Mouse (Mus musculus): ENCODE measurements at regions not wholly inside any gene's neighbourhood (a gene's known extent, or its start where the extent isn't known, plus 50 kb on each side); places are given as distances from the start of the nearest gene placed in this dataset.
"Not testable (repeated sequence)": the region's sequence is repeated elsewhere in the genome, so short reads cannot be mapped to it uniquely, and the experiment has no call there.

DNA sequence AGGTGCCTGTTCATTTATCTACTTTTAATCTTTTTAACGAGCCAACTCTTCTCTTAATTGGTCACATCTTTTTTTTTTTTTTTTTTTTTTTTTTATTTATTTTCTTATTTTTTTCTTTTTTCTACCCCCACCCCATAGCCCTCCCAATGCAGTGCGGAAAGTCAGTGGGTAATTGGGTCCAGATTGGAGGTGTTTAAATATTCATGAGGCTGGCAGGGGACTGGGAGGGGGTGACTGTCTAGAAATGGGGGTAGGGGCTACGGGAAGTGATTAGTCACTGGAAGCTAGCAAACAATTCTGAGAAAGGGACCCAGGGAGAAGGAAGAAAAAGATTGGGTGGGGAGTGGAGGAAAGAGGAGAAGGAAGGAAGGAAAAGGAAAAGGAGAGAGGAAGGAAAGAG is 516.3 kb upstream of the Klhl29 start:
- TF ChIP-seq POLR2A (IDR thresholded peaks at IDR 0.05; ENCODE audit: borderline replicate concordance, insufficient read depth, low read length); CTCF (IDR thresholded peaks at IDR 0.05; ENCODE audit: borderline replicate concordance, insufficient read depth, low read depth, low read length): not testable (repeated sequence)

All from cerebellum, adult 2 months (tissue).